Mouse (Mus musculus) activated CD4-positive, CD25-positive, alpha-beta regulatory T cell, adult 4 months (primary cell): ENCODE results near the gene Rap2a. TPM values are rescaled to one million over a fixed set of nuclear protein-coding genes. Genes with fewer than 3 reads are reported as not detected.

Source experiments
- ATAC-seq: one replicate; pipeline ENCODE4 v1.8.0; 2017
- polyA plus RNA-seq, 2 experiments: library from polyadenylated mRNA; unstranded; fragments of 100-300 nt; shearing (Covaris generic); gene quantifications; one replicate each; pipeline ENCODE4 v1.2.1; 2017

The Rap2a gene
- polyA plus RNA-seq, 2 experiments from 2014 or later: 1.0 to 1.2 TPM

GRCm38 (mm10) chr14:120500021-120500560 is 21.8 kb downstream of the Rap2a start:
- no peak for ATAC-seq

GRCm38 (mm10) chr14:120500791-120501190 is 22.5 kb downstream of the Rap2a start:
- ATAC-seq: no peak

GRCm38 (mm10) chr14:120503641-120504040 is 25.4 kb downstream of the Rap2a start:
- no peak for ATAC-seq

GRCm38 (mm10) chr14:120504423-120504822 is 26.2 kb downstream of the Rap2a start:
- ATAC-seq: no peak

GRCm38 (mm10) chr14:120504928-120505461 is 26.8 kb downstream of the Rap2a start:
- ATAC-seq: no peak

- no peak for ATAC-seq
Measured at GRCm38 (mm10) chr14:120505918-120506317, 27.7 kb downstream of the Rap2a start.

GRCm38 (mm10) chr14:120507516-120507915 is 29.3 kb downstream of the Rap2a start:
- ATAC-seq: no peak

GRCm38 (mm10) chr14:120508566-120509365 is 30.5 kb downstream of the Rap2a start:
- ATAC-seq: no peak

- no peak for ATAC-seq
Measured at GRCm38 (mm10) chr14:120509366-120509640, 31.1 kb downstream of the Rap2a start.

GRCm38 (mm10) chr14:120511821-120512220 is 33.6 kb downstream of the Rap2a start:
- no peak for ATAC-seq

GRCm38 (mm10) chr14:120514821-120515271 is 36.6 kb downstream of the Rap2a start:
- ATAC-seq: no peak

GRCm38 (mm10) chr14:120515376-120515775 is 37.1 kb downstream of the Rap2a start:
- ATAC-seq: no peak

- no peak for ATAC-seq
Measured at GRCm38 (mm10) chr14:120518706-120519105, 40.5 kb downstream of the Rap2a start.

- peak; percentile 55 for ATAC-seq
Measured at GRCm38 (mm10) chr14:120519921-120520320, 41.7 kb downstream of the Rap2a start.

GRCm38 (mm10) chr14:120520843-120521242 is 42.6 kb downstream of the Rap2a start:
- peak; percentile 30 for ATAC-seq

- no peak for ATAC-seq
Measured at GRCm38 (mm10) chr14:120523296-120523695, 45.1 kb downstream of the Rap2a start.

GRCm38 (mm10) chr14:120525644-120526043 is 47.4 kb downstream of the Rap2a start:
- ATAC-seq: peak; percentile 85

GRCm38 (mm10) chr14:120533301-120533700 is 55.1 kb downstream of the Rap2a start:
- ATAC-seq: no peak

- ATAC-seq: no peak
Measured at GRCm38 (mm10) chr14:120534841-120535271, 56.6 kb downstream of the Rap2a start.

- no peak for ATAC-seq
Measured at GRCm38 (mm10) chr14:120535446-120535845, 57.2 kb downstream of the Rap2a start.

GRCm38 (mm10) chr14:120535924-120536323 is 57.7 kb downstream of the Rap2a start:
- ATAC-seq: no peak

- no peak for ATAC-seq
Measured at GRCm38 (mm10) chr14:120539128-120539527, 60.9 kb downstream of the Rap2a start.

- no peak for ATAC-seq
Measured at GRCm38 (mm10) chr14:120539626-120540025, 61.4 kb downstream of the Rap2a start.

- no peak for ATAC-seq
Measured at GRCm38 (mm10) chr14:120542445-120542844, 64.2 kb downstream of the Rap2a start.
